Comparison of ENCODE assay signal across 19 mouse cellular contexts in the genomic region with DNA sequence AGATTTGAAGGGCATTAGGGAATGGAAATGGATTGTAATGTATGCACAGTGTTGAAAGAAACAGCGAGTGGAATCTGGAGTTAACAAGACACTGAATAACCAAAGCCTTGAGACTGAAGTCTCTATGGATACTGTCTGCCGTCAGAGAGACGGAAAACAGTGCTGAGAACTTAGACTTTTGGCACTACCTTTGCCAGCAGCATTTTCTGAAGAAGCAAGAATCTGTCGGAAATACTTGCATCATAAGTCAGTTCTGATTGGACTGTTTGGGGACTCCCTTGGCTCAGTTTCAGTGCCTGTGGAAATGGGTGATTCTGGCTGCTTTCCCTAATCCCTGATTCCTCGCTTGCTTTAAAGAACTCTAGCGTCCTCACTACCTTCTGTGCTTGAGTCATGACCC.
DNase-seq lines count a peak whose midpoint lies in the region; ATAC-seq and TF ChIP-seq lines count a peak whose summit lies in the region.
"Had no signal": no experiment of that assay in that cellular context is flagged by ENCODE, and none has a peak within 500 bp of the region (broad histone marks: within the 10 kb centered on the region; RNA-seq: fewer than 3 reads in every experiment).

No protein-coding gene starts in this region.

- no peak for ATAC-seq in lung, embryonic 14.5 days (ENCODE audit: insufficient read depth)
- ATAC-seq: midbrain, embryonic 13.5 days had no signal

- H3K27me3 ChIP-seq in lung, embryonic 14.5 days (ENCODE audit: insufficient read depth, low read length): no peaks in the 10 kb centered on the region
- H3K27me3 ChIP-seq: liver, embryonic 15.5 days; midbrain, embryonic 13.5 days had no signal

- peak; percentile 12 for DNase-seq in frontal cortex, postnatal 36 days (ENCODE audit: low spot score in 2 of 2)
- no peak for DNase-seq in frontal cortex, postnatal 10 days (ENCODE audit: low spot score in 2 of 2)
- DNase-seq in lung, embryonic 14.5 days: peak; percentile 19
- DNase-seq in lung, postnatal 10 days: no peak
- DNase-seq in Muller cell, postnatal 12 days (ENCODE audit: inconsistent ontology term): peak; percentile 10
- DNase-seq in adipocyte (ENCODE audit: low spot score): peak; percentile 18
- DNase-seq in gastrocnemius, postnatal 10 days: no peak
- DNase-seq: cerebellum, adult 11 months; embryo, embryonic 11 days; heart, adult 2 months; kidney, adult 2 months; kidney, postnatal 14 days; right cerebral cortex, postnatal 25 days; thymus, postnatal 36 days had no signal

- no peak overlapping the region for H3K4me2 ChIP-seq in lung, embryonic 14.5 days
- H3K4me2 ChIP-seq: liver, embryonic 15.5 days; midbrain, embryonic 13.5 days had no signal

- no peak overlapping the region for H3K9ac ChIP-seq in lung, embryonic 14.5 days
- H3K9ac ChIP-seq: liver, embryonic 15.5 days; midbrain, embryonic 13.5 days had no signal

- no peaks in the 10 kb centered on the region for H3K9me3 ChIP-seq in lung, embryonic 14.5 days (ENCODE audit: low read depth, low read length)
- H3K9me3 ChIP-seq: liver, embryonic 15.5 days; midbrain, embryonic 13.5 days had no signal

- 68% methylated on average over 6 of the region's 6 CpGs for WGBS in lung, embryonic 14.5 days

- TF ChIP-seq CTCF in lung, embryonic 14.5 days (IDR thresholded peaks at IDR 0.05; ENCODE audit: low read depth): no peak

- no peaks in the 10 kb centered on the region for H3K36me3 ChIP-seq in lung, embryonic 14.5 days (ENCODE audit: insufficient read depth)
- H3K36me3 ChIP-seq: liver, embryonic 15.5 days; midbrain, embryonic 13.5 days had no signal

- no peak overlapping the region for H3K27ac ChIP-seq in lung, embryonic 14.5 days (ENCODE audit: low read depth)
- H3K27ac ChIP-seq: heart, adult 2 months; left cerebral cortex, adult 2 months; liver, embryonic 15.5 days; macrophage; midbrain, embryonic 13.5 days; stomach, postnatal 0 days had no signal

- no peaks in the 10 kb centered on the region for H3K4me1 ChIP-seq in lung, embryonic 14.5 days (ENCODE audit: insufficient read depth)
- H3K4me1 ChIP-seq: liver, embryonic 15.5 days had no signal

- H3K4me3 ChIP-seq in lung, embryonic 14.5 days (ENCODE audit: low read depth, low read length): no peak overlapping the region
- H3K4me3 ChIP-seq: heart, adult 2 months; left cerebral cortex, adult 2 months; liver, embryonic 15.5 days; midbrain, embryonic 13.5 days had no signal

Comparison
In these comparisons a context has a peak if more than half of its experiments do, and no peak if none do; other contexts are left out.
1. DNase-seq: peak in frontal cortex, postnatal 36 days (2 of 2), lung, embryonic 14.5 days (single experiment), Muller cell, postnatal 12 days (single experiment) and adipocyte (single experiment); none in frontal cortex, postnatal 10 days (0 of 2), lung, postnatal 10 days (single experiment) and gastrocnemius, postnatal 10 days (single experiment).